Mouse (Mus musculus) small intestine, adult 2 months (tissue): ENCODE data around the gene Zfp57. TPM values are rescaled to one million over a fixed set of nuclear protein-coding genes. Genes with fewer than 3 reads are reported as not detected.

Experiments used
- H3K27ac ChIP-seq: fragments of 200-500 bp; 2 replicates; pipeline ENCODE4 v1.5.1; 2012; ENCODE audit warnings: low read depth, low read length, control low read depth, inconsistent platforms; ENCODE audit not compliant: insufficient read depth
- H3K27me3 ChIP-seq: fragments of 200-500 bp; 2 replicates; pipeline ENCODE4 v1.6.1; 2012; ENCODE audit warnings: mild to moderate bottlenecking, moderate library complexity, low read length, inconsistent platforms; ENCODE audit not compliant: control insufficient read depth, insufficient read depth
- H3K36me3 ChIP-seq: fragments of 200-500 bp; 2 replicates; pipeline ENCODE4 v1.6.1; 2012; ENCODE audit warnings: mild to moderate bottlenecking, low read length, control low read depth, inconsistent platforms; ENCODE audit not compliant: control insufficient read depth, insufficient read depth
- H3K4me1 ChIP-seq: fragments of 200-500 bp; 2 replicates; pipeline ENCODE4 v1.6.1; 2012; ENCODE audit warnings: low read length, inconsistent platforms, mixed read lengths; ENCODE audit not compliant: control insufficient read depth, insufficient read depth, insufficient read length
- H3K4me3 ChIP-seq: fragments of 200-500 bp; 2 replicates; pipeline ENCODE4 v1.5.1; 2012; ENCODE audit warnings: low read depth, mild to moderate bottlenecking, control low read depth, inconsistent platforms, low read length, moderate library complexity
- CTCF ChIP-seq: fragments of 200-500 bp; IDR thresholded peaks from 2 replicates; pipeline ENCODE4 v1.5.1; 2012; ENCODE audit warnings: low read depth, mild to moderate bottlenecking, control low read depth, inconsistent platforms, low read length, moderate library complexity, mixed read lengths; ENCODE audit not compliant: insufficient replicate concordance, insufficient read length; ENCODE audit errors: extremely low read depth
- POLR2A ChIP-seq: fragments of 200-500 bp; IDR thresholded peaks from 2 replicates; pipeline ENCODE4 v1.6.1; 2012; ENCODE audit warnings: low read depth, mild to moderate bottlenecking, control low read depth, inconsistent platforms, low read length, moderate library complexity
- WGBS: fragments of 180-500 bp; shearing (Covaris S2); methylation state at CpG from one replicate; pipeline ENCODE4 v1.1.7; 2018; 5-methylcytosine and 5-hydroxymethylcytosine counted together
- polyA plus RNA-seq: library from polyadenylated mRNA; depleted of rRNA; stranded (reverse); fragments of >200 nt; gene quantifications from 2 replicates; pipeline ENCODE4 v1.2.3, GENCODE M21; 2012

Zfp57 gene
- polyA plus RNA-seq, 1 experiment = 0.70 TPM

- WGBS = 93% methylated on average over 2 of the region's 2 CpGs
- H3K4me3 ChIP-seq = no peak overlapping the region
- peaks cover 5% of the 10 kb centered on the region; the same call in 1 of the 2 replicates for H3K4me1 ChIP-seq
- no peaks in the 10 kb centered on the region for H3K27me3 ChIP-seq
- H3K27ac ChIP-seq = no peak overlapping the region
- TF ChIP-seq POLR2A (no peak), CTCF (no peak)
- H3K36me3 ChIP-seq = no peaks in the 10 kb centered on the region
These were observed 25.5 kb downstream of the Zfp57 start for GRCm38 (mm10) chr17:37026425-37026824.

DNA sequence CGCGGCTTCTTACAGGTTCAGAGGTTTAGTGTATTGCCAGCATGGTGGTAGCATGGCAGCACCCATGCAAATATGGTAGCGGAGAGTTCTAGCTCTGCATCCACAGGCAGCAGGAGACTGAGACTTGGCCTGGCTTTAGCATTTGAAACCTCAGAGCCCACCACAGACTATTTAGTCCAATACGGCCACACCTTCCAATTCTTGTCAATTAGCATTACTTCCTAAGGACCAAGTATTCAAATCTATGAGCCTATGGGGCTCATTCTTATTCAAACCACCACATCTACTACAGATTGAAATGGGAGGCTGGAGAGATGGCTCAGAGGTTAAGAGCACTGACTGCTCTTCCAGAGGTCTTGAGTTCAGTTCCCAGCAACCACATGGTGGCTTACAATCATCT, 26.5 kb downstream of the Zfp57 start:
- peaks cover 5% of the 10 kb centered on the region; the same call in 1 of the 2 replicates for H3K4me1 ChIP-seq
- H3K27ac ChIP-seq = no peak overlapping the region
- no peaks in the 10 kb centered on the region for H3K36me3 ChIP-seq
- TF ChIP-seq CTCF (no peak), POLR2A (no peak)
- H3K4me3 ChIP-seq = no peak overlapping the region
- H3K27me3 ChIP-seq = no peaks in the 10 kb centered on the region
- WGBS = 95% methylated on average over 4 of the region's 4 CpGs

GRCm38 (mm10) chr17:37028212-37028611, 27.2 kb downstream of the Zfp57 start:
- H3K4me1 ChIP-seq = peaks cover 5% of the 10 kb centered on the region; the same call in 1 of the 2 replicates
- H3K27ac ChIP-seq = no peak overlapping the region; the same call in 1 of the 2 replicates
- H3K36me3 ChIP-seq = no peaks in the 10 kb centered on the region
- H3K27me3 ChIP-seq = no peaks in the 10 kb centered on the region
- 39% methylated on average over 10 of the region's 10 CpGs for WGBS
- TF ChIP-seq CTCF = no peak
- no peak for TF ChIP-seq POLR2A
- H3K4me3 ChIP-seq = peak overlapping the region; percentile 72

- Histone ChIP-seq H3K36me3 (no peaks in the 10 kb centered on the region), H3K27me3 (no peaks in the 10 kb centered on the region), H3K27ac (peak overlapping the region; percentile 68), H3K4me1 (peaks cover 5% of the 10 kb centered on the region; the same call in 1 of the 2 replicates), H3K4me3 (peak overlapping the region; percentile 72)
- no peak for TF ChIP-seq POLR2A
- TF ChIP-seq CTCF = no peak
- under 1% methylated on average over 14 of the region's 14 CpGs for WGBS
These were observed 27.7 kb downstream of the Zfp57 start for GRCm38 (mm10) chr17:37028683-37029120.

DNA sequence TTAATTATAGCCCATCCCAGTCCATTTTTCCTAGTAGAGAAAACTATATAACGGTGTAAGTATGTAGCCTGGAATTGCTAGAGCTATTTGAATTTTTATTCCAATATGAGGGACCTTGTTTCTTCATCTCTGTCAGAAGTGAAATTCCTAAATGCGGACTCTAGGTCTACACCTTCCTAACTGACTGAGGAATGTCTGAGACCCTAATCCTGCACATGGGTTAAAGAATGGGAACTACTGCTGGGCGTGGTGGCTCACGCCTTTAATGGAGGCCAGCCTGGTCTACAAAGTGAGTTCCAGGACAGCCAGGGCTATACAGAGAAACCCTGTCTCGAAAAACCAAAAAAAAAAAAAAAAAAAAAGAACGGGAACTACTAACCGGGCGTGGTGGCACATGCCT, 28.2 kb downstream of the Zfp57 start:
- Histone ChIP-seq H3K27me3 (no peaks in the 10 kb centered on the region), H3K4me1 (peaks cover 5% of the 10 kb centered on the region; the same call in 1 of the 2 replicates), H3K27ac (no peak overlapping the region), H3K36me3 (no peaks in the 10 kb centered on the region), H3K4me3 (no peak overlapping the region)
- TF ChIP-seq CTCF = no peak
- TF ChIP-seq POLR2A = no peak
- 60% methylated on average over 8 of the region's 8 CpGs for WGBS

GRCm38 (mm10) chr17:37039127-37039894, 38.3 kb downstream of the Zfp57 start:
- Histone ChIP-seq H3K36me3 (no peaks in the 10 kb centered on the region), H3K27me3 (no peaks in the 10 kb centered on the region; the same call in 1 of the 2 replicates), H3K4me1 (no peaks in the 10 kb centered on the region), H3K27ac (no peak overlapping the region), H3K4me3 (no peak overlapping the region)
- no peak for TF ChIP-seq CTCF
- TF ChIP-seq POLR2A = no peak
- WGBS = 78% methylated on average over 2 of the region's 2 CpGs

GRCm38 (mm10) chr17:37044651-37045244, 43.8 kb downstream of the Zfp57 start:
- H3K27me3 ChIP-seq = peaks cover 19% of the 10 kb centered on the region
- no peak overlapping the region for H3K4me3 ChIP-seq
- H3K36me3 ChIP-seq = no peaks in the 10 kb centered on the region
- TF ChIP-seq POLR2A = no peak
- no peak for TF ChIP-seq CTCF
- 34% methylated on average over 7 of the region's 7 CpGs for WGBS
- peaks cover 13% of the 10 kb centered on the region for H3K4me1 ChIP-seq
- no peak overlapping the region for H3K27ac ChIP-seq
